Mouse (Mus musculus) forebrain, embryonic 11.5 days (tissue): ENCODE results near the gene Tmem201. TPM values are rescaled to one million over a fixed set of nuclear protein-coding genes. Genes with fewer than 3 reads are reported as not detected.

Source experiments
- ATAC-seq: fragments of 200-750 bp; cut with Nextera tagmentation; replicated peaks from 2 replicates; pipeline ENCODE4 v1.8.0; 2017; ENCODE audit warnings: moderate TSS enrichment; ENCODE audit not compliant: low FRiP score
- DNase-seq: peaks from one replicate; pipeline ENCODE4 v3.0.0-alpha.2; 2017; ENCODE audit warnings: low spot score
- H3K27ac ChIP-seq: fragments of 300-500 bp; sonication (generic); 2 replicates; pipeline ENCODE4 v1.5.1; 2014; ENCODE audit warnings: low read depth, low read length
- H3K27me3 ChIP-seq: fragments of 300-500 bp; sonication (generic); 2 replicates; pipeline ENCODE4 v1.6.1; 2014; ENCODE audit warnings: mild to moderate bottlenecking, low read length, mixed read lengths; ENCODE audit not compliant: control insufficient read depth, insufficient read depth
- H3K36me3 ChIP-seq: fragments of 300-500 bp; sonication (generic); 2 replicates; pipeline ENCODE4 v1.6.1; 2014; ENCODE audit warnings: mild to moderate bottlenecking, low read length, moderate library complexity, mixed read lengths; ENCODE audit not compliant: control insufficient read depth, insufficient read depth
- H3K4me1 ChIP-seq: fragments of 300-500 bp; sonication (generic); replicated peaks from 2 replicates; pipeline ENCODE4 v1.6.1; 2014; ENCODE audit warnings: low read length, mixed read lengths; ENCODE audit not compliant: control insufficient read depth, insufficient read depth
- H3K4me2 ChIP-seq: fragments of 300-500 bp; sonication (generic); 2 replicates; pipeline ENCODE4 v1.6.1; 2014; ENCODE audit warnings: low read depth, mild to moderate bottlenecking, low read length, moderate library complexity, mixed read lengths; ENCODE audit not compliant: severe bottlenecking
- H3K4me3 ChIP-seq: fragments of 300-500 bp; sonication (generic); 2 replicates; pipeline ENCODE4 v1.5.1; 2014; ENCODE audit warnings: low read depth, low read length
- H3K9ac ChIP-seq: fragments of 300-500 bp; sonication (generic); 2 replicates; pipeline ENCODE4 v1.6.1; 2014; ENCODE audit warnings: low read length
- H3K9me3 ChIP-seq: fragments of 300-500 bp; sonication (generic); 2 replicates; pipeline ENCODE4 v1.6.1; 2016; ENCODE audit warnings: low read length, mixed read lengths; ENCODE audit not compliant: control insufficient read depth
- WGBS: fragments of 180-500 bp; shearing (Covaris S2); extraction: QIAGEN DNeasy Blood & Tissue Kit; methylation state at CpG from one replicate; pipeline ENCODE4 v1.1.7; 2014; 5-methylcytosine and 5-hydroxymethylcytosine counted together
- polyA plus RNA-seq: library from polyadenylated mRNA; unstranded; fragments of >200 nt; fragmentation: Nextera tagmentation; extraction: Ambion mirVana; gene quantifications from 2 replicates; pipeline ENCODE4 v1.2.1, GENCODE M21; 2014

The Tmem201 gene
- polyA plus RNA-seq: 25.1 and 26.3 TPM in 2 replicates

GRCm38 (mm10) chr4:149737383-149738324 is at the start of gene Tmem201:
Gene Tmem201, minus strand, starts transcription at chr4:149738044.
- Histone ChIP-seq H3K9ac (peak within 1 kb of the TSS; percentile 92), H3K36me3 (no peaks in the 10 kb centered on the region), H3K4me3 (peak within 1 kb of the TSS; percentile 87), H3K27me3 (no peaks in the 10 kb centered on the region), H3K9me3 (no peaks in the 10 kb centered on the region), H3K27ac (peak within 1 kb of the TSS; percentile 50; the same call in 1 of the 2 replicates), H3K4me2 (peak within 1 kb of the TSS; percentile 98), H3K4me1 (peaks cover 28% of the 10 kb centered on the region)
- ATAC-seq: peak; percentile 92
- WGBS: under 1% methylated on average over 91 of the region's 97 CpGs
- DNase-seq: peak; percentile 98

- H3K36me3 ChIP-seq: no peaks in the 10 kb centered on the region
- H3K4me3 ChIP-seq: no peak overlapping the region
- DNase-seq: no peak
- 84% methylated on average over 5 of the region's 5 CpGs for WGBS
- no peak overlapping the region for H3K9ac ChIP-seq
- no peak overlapping the region for H3K27ac ChIP-seq
- no peaks in the 10 kb centered on the region for H3K27me3 ChIP-seq
- no peaks in the 10 kb centered on the region for H3K9me3 ChIP-seq
- H3K4me1 ChIP-seq: no peaks in the 10 kb centered on the region
- ATAC-seq: no peak
- no peak overlapping the region for H3K4me2 ChIP-seq
Observed at GRCm38 (mm10) chr4:149784901-149785300, 47.1 kb upstream of the Tmem201 start.

- Histone ChIP-seq H3K4me2 (no peak overlapping the region), H3K27ac (no peak overlapping the region), H3K4me1 (no peaks in the 10 kb centered on the region), H3K9me3 (no peaks in the 10 kb centered on the region), H3K4me3 (no peak overlapping the region), H3K9ac (no peak overlapping the region), H3K27me3 (no peaks in the 10 kb centered on the region), H3K36me3 (no peaks in the 10 kb centered on the region)
- no peak for ATAC-seq
- WGBS: 92% methylated on average over 9 of the region's 9 CpGs
- no peak for DNase-seq
Observed at GRCm38 (mm10) chr4:149784371-149784770, 46.5 kb upstream of the Tmem201 start.

- WGBS: 76% methylated on average over 8 of the region's 8 CpGs
- H3K4me1 ChIP-seq: no peaks in the 10 kb centered on the region
- no peak for ATAC-seq
Observed at GRCm38 (mm10) chr4:149782975-149783374, 45.1 kb upstream of the Tmem201 start.

GRCm38 (mm10) chr4:149780565-149781356 is 42.9 kb upstream of the Tmem201 start:
- Histone ChIP-seq H3K27me3 (peaks cover 9% of the 10 kb centered on the region), H3K9me3 (no peaks in the 10 kb centered on the region), H3K4me2 (no peak overlapping the region), H3K4me3 (no peak overlapping the region), H3K9ac (no peak overlapping the region), H3K4me1 (no peaks in the 10 kb centered on the region), H3K36me3 (no peaks in the 10 kb centered on the region), H3K27ac (no peak overlapping the region)
- ATAC-seq (no peak), DNase-seq (no peak)
- 90% methylated on average over 13 of the region's 13 CpGs for WGBS

More at GRCm38 (mm10) chr4:149782975-149783374, 45.1 kb upstream of the Tmem201 start:
- H3K27me3 ChIP-seq: no peaks in the 10 kb centered on the region
- H3K9ac ChIP-seq: no peak overlapping the region
- no peak overlapping the region for H3K27ac ChIP-seq
- no peak overlapping the region for H3K4me2 ChIP-seq
- DNase-seq: no peak
- H3K9me3 ChIP-seq: no peaks in the 10 kb centered on the region
- H3K36me3 ChIP-seq: no peaks in the 10 kb centered on the region
- H3K4me3 ChIP-seq: no peak overlapping the region

- Histone ChIP-seq H3K4me3 (no peak overlapping the region), H3K9ac (no peak overlapping the region), H3K4me1 (no peaks in the 10 kb centered on the region), H3K4me2 (no peak overlapping the region), H3K27ac (no peak overlapping the region), H3K9me3 (no peaks in the 10 kb centered on the region), H3K36me3 (no peaks in the 10 kb centered on the region), H3K27me3 (peaks cover 12% of the 10 kb centered on the region)
- 81% methylated on average over 9 of the region's 9 CpGs for WGBS
- no peak for DNase-seq
- no peak for ATAC-seq
Observed at GRCm38 (mm10) chr4:149779966-149780365, 42.1 kb upstream of the Tmem201 start.

GRCm38 (mm10) chr4:149777126-149777525 is 39.3 kb upstream of the Tmem201 start:
- Histone ChIP-seq H3K36me3 (no peaks in the 10 kb centered on the region), H3K9ac (no peak overlapping the region), H3K4me1 (peaks cover 4% of the 10 kb centered on the region; the same call in 1 of the 2 replicates), H3K9me3 (no peaks in the 10 kb centered on the region), H3K27me3 (peaks cover 15% of the 10 kb centered on the region), H3K4me3 (no peak overlapping the region), H3K4me2 (no peak overlapping the region), H3K27ac (no peak overlapping the region)
- ATAC-seq: no peak
- no peak for DNase-seq
- WGBS: 84% methylated on average over 9 of the region's 9 CpGs

- 39% methylated on average over 8 of the region's 8 CpGs for WGBS
- Histone ChIP-seq H3K4me3 (no peak overlapping the region), H3K36me3 (no peaks in the 10 kb centered on the region), H3K4me1 (peaks cover 4% of the 10 kb centered on the region; the same call in 1 of the 2 replicates), H3K4me2 (no peak overlapping the region), H3K9ac (no peak overlapping the region), H3K27me3 (peaks cover 20% of the 10 kb centered on the region), H3K9me3 (no peaks in the 10 kb centered on the region), H3K27ac (no peak overlapping the region)
- ATAC-seq: no peak
- DNase-seq: no peak
Observed at GRCm38 (mm10) chr4:149775760-149776362, 38.0 kb upstream of the Tmem201 start.
